Mouse (Mus musculus): ENCODE measurements around the gene Dap. TPM values are rescaled to one million over a fixed set of nuclear protein-coding genes. Genes with fewer than 3 reads are reported as not detected.

The Dap gene
- polyA plus RNA-seq, 1 experiment from 2014 or later, result 22.7 TPM

Other genes with a start within 250 kb of the Dap start
- 0.52 and 0.70 TPM in 2 replicates for gene Ankrd33b, start 143.4 kb downstream of the Dap start, polyA plus RNA-seq (2014; fragmentation: Nextera tagmentation; extraction: Ambion mirVana)
- 2.1 and 3.2 TPM in 2 replicates for gene Ropn1l, start 229.4 kb downstream of the Dap start, polyA plus RNA-seq (2014; fragmentation: Nextera tagmentation; extraction: Ambion mirVana)

Measured in forebrain, embryonic 14.5 days (tissue).